Mouse (Mus musculus) intestine, embryonic 16.5 days (tissue): Measurements from ENCODE around the gene Map3k20. TPM values are rescaled to one million over a fixed set of nuclear protein-coding genes. Genes with fewer than 3 reads are reported as not detected.

Source experiments
- ATAC-seq: fragments of 200-750 bp; cut with Nextera tagmentation; 2 replicates; pipeline ENCODE4 v1.8.0; 2017; ENCODE audit warnings: moderate TSS enrichment, moderate library complexity
- H3K27ac ChIP-seq: fragments of 300-500 bp; sonication (generic); 2 replicates; pipeline ENCODE4 v1.5.1; 2014; ENCODE audit warnings: mild to moderate bottlenecking, low read length
- H3K27me3 ChIP-seq: fragments of 300-500 bp; sonication (generic); replicated peaks from 2 replicates; pipeline ENCODE4 v1.6.1; 2014; ENCODE audit warnings: low read length, control low read depth, mixed read lengths; ENCODE audit not compliant: control insufficient read depth, insufficient read depth
- H3K36me3 ChIP-seq: fragments of 300-500 bp; sonication (generic); 2 replicates; pipeline ENCODE4 v1.6.1; 2014; ENCODE audit warnings: low read length, control low read depth; ENCODE audit not compliant: control insufficient read depth, insufficient read depth
- H3K4me1 ChIP-seq: fragments of 300-500 bp; sonication (generic); 2 replicates; pipeline ENCODE4 v1.6.1; 2014; ENCODE audit warnings: low read length, control low read depth, mixed read lengths; ENCODE audit not compliant: control insufficient read depth, insufficient read depth
- H3K4me2 ChIP-seq: fragments of 300-500 bp; sonication (generic); 2 replicates; pipeline ENCODE4 v1.6.1; 2014; ENCODE audit warnings: low read depth, low read length, control low read depth
- H3K4me3 ChIP-seq: fragments of 300-500 bp; sonication (generic); 2 replicates; pipeline ENCODE4 v1.5.1; 2014; ENCODE audit warnings: mild to moderate bottlenecking, low read length
- H3K9ac ChIP-seq: fragments of 300-500 bp; sonication (generic); 2 replicates; pipeline ENCODE4 v1.6.1; 2014; ENCODE audit warnings: low read depth, low read length
- H3K9me3 ChIP-seq: fragments of 300-500 bp; sonication (generic); 2 replicates; pipeline ENCODE4 v1.6.1; 2016; ENCODE audit warnings: low read length, control low read depth; ENCODE audit not compliant: control insufficient read depth
- WGBS: fragments of 180-500 bp; shearing (Covaris S2); extraction: QIAGEN DNeasy Blood & Tissue Kit; methylation state at CpG from one replicate; pipeline ENCODE4 v1.1.7; 2014; 5-methylcytosine and 5-hydroxymethylcytosine counted together
- polyA plus RNA-seq: library from polyadenylated mRNA; unstranded; fragments of >200 nt; fragmentation: Nextera tagmentation; extraction: Ambion mirVana; gene quantifications from 2 replicates; pipeline ENCODE4 v1.2.1, GENCODE M21; 2015

Map3k20 gene
- polyA plus RNA-seq, 1 experiment from 2014 or later: 13.8 TPM

DNA sequence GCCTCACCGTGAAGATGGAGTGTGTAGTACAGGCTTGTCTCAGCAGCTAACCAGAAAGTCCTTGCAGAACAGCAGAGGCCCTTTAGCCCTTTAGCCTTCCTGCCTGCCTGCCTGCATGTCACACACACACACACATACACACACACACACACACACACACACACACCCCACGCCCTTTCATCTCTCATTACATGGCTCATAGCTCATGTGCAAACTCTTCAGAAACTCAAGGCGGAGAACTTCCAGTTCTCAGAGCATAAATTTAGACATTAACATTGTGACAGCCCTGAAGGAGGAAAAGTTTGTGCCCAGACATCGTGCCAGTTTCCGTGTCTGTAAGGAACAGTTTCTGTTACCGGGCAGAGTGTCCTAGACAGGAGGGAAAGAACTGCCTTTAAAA is 111.5 kb downstream of the Map3k20 start:
- 89% methylated on average over 6 of the region's 6 CpGs for WGBS
- no peak for ATAC-seq

DNA sequence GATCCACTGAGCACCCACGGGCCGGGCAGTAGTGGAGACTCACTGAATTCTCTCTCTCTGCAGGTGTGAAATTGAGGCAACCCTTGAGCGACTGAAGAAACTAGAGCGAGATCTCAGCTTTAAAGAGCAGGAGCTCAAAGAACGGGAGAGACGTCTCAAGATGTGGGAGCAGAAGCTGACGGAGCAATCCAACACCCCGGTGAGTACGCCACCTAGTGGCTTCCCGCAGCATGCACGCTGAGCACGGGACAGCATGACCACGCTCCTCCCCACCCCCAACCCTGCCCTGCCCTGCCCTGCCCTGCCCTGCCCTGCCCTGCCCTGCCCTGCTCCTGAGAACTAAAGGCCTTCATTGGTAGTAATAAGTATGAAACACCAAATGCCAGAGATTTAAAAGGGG is 112.8 kb downstream of the Map3k20 start:
- no peak overlapping the region for H3K4me2 ChIP-seq
- H3K9ac ChIP-seq: no peak overlapping the region
- peak; percentile 93 for ATAC-seq

More for the DNA sequence above, 111.5 kb downstream of the Map3k20 start:
- H3K9ac ChIP-seq: no peak overlapping the region
- H3K4me3 ChIP-seq: no peak overlapping the region
- no peaks in the 10 kb centered on the region for H3K4me1 ChIP-seq
- H3K27ac ChIP-seq: no peak overlapping the region
- H3K4me2 ChIP-seq: no peak overlapping the region
- no peaks in the 10 kb centered on the region for H3K9me3 ChIP-seq
- H3K36me3 ChIP-seq: peaks cover 6% of the 10 kb centered on the region; the same call in 1 of the 2 replicates
- H3K27me3 ChIP-seq: no peaks in the 10 kb centered on the region

DNA sequence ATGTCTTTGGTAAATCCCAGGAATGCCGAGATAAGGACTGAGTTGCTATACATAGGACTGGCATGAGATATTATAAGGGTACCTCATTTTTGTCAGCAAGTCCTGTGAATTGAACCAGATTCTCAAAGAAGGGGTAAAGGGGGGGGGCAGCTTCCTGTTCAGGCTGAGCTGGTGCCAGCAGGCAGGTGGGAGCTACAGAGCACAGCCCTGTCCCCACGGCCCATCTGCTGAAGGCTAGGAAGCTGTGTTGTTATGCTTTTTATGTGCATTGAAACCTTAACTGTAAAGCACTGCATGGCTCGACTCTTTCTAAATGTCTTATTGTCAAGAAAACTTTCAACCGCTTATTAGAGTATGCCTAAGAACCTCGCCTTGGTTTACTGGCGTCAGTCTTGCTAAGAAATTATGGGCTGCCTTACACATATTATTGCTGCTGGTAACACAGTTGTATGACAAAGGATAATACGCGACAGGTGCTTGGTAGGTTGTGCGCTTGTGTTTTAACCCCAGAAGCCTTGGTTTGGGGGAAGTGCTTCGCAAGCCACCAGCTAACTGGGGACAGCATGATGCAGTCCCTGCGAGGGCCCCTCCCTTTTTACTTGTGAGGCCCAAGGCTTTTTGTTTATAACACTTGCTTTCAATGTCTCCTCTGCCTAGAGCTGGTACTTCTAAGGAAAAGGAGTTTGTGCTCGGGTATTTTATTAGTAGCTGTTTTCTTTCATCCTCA is 114.2 kb downstream of the Map3k20 start:
- Histone ChIP-seq H3K9me3 (no peaks in the 10 kb centered on the region), H3K9ac (no peak overlapping the region), H3K4me1 (no peaks in the 10 kb centered on the region), H3K4me2 (no peak overlapping the region), H3K27ac (no peak overlapping the region), H3K27me3 (no peaks in the 10 kb centered on the region), H3K36me3 (peaks cover 5% of the 10 kb centered on the region; the same call in 1 of the 2 replicates), H3K4me3 (no peak overlapping the region)
- ATAC-seq: no peak
- 74% methylated on average over 12 of the region's 12 CpGs for WGBS

More for the DNA sequence above, 112.8 kb downstream of the Map3k20 start:
- Histone ChIP-seq H3K4me1 (no peaks in the 10 kb centered on the region), H3K27me3 (no peaks in the 10 kb centered on the region), H3K9me3 (no peaks in the 10 kb centered on the region), H3K27ac (no peak overlapping the region), H3K36me3 (peaks cover 6% of the 10 kb centered on the region; the same call in 1 of the 2 replicates), H3K4me3 (no peak overlapping the region)
- WGBS: 36% methylated on average over 13 of the region's 13 CpGs

DNA sequence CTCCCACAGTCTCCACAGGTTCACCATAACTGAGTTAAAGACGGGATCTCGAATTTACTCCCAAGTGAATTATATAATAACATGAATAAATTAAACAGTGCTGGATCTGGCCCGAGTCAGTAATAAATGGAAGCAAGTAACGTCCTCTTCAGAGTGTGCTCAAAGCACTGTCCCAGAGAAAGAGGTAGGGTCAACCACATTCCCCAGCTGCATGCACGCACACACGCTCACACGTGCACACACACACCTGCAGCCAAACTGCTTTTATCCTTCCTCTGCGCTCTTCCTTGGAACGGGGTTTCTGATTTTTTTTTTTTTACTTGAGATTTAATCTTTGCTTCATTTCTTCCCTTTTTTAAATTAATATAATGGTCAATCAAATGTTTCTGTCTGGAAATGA is 115.9 kb downstream of the Map3k20 start:
- H3K36me3 ChIP-seq: no peaks in the 10 kb centered on the region
- no peak overlapping the region for H3K9ac ChIP-seq
- H3K4me2 ChIP-seq: no peak overlapping the region
- H3K4me1 ChIP-seq: no peaks in the 10 kb centered on the region
- no peaks in the 10 kb centered on the region for H3K27me3 ChIP-seq
- H3K27ac ChIP-seq: no peak overlapping the region
- 81% methylated on average over 9 of the region's 9 CpGs for WGBS
- ATAC-seq: no peak
- no peaks in the 10 kb centered on the region for H3K9me3 ChIP-seq
- H3K4me3 ChIP-seq: no peak overlapping the region

DNA sequence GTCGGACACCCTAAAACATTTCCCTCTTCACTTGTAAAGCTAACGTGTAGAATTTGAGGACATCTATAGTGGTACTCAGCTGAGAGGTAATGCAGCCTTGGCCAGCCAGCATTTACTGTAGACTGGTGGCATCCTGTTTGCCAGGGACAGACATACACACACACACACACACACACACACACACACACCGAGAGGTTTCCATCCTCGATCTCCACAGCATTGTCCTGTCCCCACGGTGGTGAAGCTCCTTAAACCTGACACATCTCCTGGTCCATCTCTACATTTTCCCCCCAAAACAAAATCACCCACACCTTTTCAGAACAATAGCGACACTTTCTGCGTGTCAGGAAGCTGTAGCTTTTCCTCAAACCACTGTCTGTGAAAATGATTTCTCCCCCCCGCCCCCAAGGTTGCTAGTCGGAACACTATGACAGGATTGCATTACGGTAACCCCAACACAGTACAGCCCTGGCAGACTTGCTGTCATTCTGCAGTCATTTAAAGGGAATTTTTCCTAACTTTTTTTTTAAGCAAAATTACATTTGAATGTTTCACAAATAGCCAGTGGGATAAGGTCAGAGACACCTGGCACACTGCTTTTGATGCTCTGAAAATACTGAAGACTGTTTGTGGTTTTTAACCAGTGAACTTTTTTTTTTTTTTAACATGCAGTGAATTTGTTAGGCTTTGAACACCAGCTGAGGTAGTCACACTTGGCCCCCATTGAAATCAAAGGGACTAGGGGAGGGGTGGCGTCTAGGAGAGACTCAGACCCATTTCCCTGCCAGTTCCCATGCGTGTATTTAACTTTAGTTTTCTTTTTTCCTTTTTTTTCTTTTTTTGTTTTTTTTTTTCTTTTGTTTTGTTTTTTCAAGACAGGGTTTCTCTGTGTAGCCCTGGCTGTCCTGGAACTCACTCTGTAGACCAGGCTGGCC is 120.5 kb downstream of the Map3k20 start:
- ATAC-seq: no peak
- H3K4me3 ChIP-seq: no peak overlapping the region
- no peak overlapping the region for H3K9ac ChIP-seq
- H3K9me3 ChIP-seq: no peaks in the 10 kb centered on the region
- 89% methylated on average over 12 of the region's 12 CpGs for WGBS
- H3K27me3 ChIP-seq: no peaks in the 10 kb centered on the region
- no peak overlapping the region for H3K4me2 ChIP-seq
- H3K36me3 ChIP-seq: no peaks in the 10 kb centered on the region
- no peak overlapping the region for H3K27ac ChIP-seq
- no peaks in the 10 kb centered on the region for H3K4me1 ChIP-seq

DNA sequence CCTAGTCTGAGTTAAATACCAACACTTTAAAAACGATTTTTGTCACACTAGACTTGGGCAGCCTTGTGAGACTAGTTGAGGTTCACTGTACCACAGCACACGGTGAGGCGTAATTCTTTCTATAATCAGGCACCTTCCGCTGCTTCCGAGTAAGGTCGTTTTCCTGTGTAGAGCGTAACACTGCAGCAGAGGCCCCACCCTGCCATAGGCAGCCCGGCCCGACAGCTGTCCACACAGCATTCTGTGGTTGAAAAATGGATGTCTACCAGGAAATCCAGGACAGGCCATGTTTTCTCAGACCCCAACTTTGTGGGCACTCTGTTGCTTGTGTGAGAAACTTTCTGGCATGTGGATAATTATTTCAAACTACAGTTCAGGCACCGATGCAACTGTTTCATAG is 121.3 kb downstream of the Map3k20 start:
- no peak overlapping the region for H3K4me3 ChIP-seq
- no peak overlapping the region for H3K27ac ChIP-seq
- no peaks in the 10 kb centered on the region for H3K4me1 ChIP-seq
- ATAC-seq: peak; percentile 55; the same call in 1 of the 2 replicates
- H3K9ac ChIP-seq: no peak overlapping the region; the same call in 1 of the 2 replicates
- WGBS: 44% methylated on average over 10 of the region's 10 CpGs
- H3K36me3 ChIP-seq: no peaks in the 10 kb centered on the region
- no peaks in the 10 kb centered on the region for H3K27me3 ChIP-seq
- no peak overlapping the region for H3K4me2 ChIP-seq
- no peaks in the 10 kb centered on the region for H3K9me3 ChIP-seq

DNA sequence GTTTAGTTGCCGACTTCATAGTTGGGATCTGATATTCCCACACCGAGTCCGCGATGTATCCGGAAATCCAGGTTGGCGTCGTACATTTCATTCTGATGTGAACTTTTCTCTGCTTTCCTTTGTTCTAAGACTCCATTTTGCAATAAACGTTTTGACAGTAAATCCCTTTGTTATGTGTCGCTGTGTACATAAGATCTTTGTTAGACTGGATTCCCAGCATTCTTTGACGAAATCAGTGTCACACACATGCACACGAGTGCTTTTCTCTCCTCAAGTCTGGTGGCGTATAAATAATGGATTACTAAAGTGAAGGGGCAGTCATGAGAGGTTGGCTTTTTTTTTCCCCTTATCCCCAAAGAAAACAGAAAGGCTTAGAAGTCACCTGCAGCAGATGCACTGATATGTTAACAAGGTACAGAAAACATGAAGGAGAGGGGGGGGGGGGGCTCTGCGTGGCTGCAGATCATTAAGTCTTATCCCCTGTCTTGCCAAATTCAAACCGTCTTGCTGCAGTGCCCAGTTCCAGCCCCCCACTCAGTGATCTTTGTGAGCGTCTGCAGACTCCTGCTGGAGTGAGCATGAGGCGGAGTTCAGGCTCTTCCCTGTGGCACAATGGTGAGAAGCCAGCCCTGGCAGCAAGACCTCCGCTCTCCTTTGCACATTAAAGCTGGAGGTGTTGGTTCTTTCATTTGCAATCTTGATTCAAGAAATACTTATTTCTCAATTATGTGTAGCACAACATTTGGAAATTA is 122.1 kb downstream of the Map3k20 start:
- no peak overlapping the region for H3K27ac ChIP-seq
- 71% methylated on average over 17 of the region's 17 CpGs for WGBS
- no peaks in the 10 kb centered on the region for H3K36me3 ChIP-seq
- no peaks in the 10 kb centered on the region for H3K27me3 ChIP-seq
- H3K4me2 ChIP-seq: no peak overlapping the region
- H3K9me3 ChIP-seq: no peaks in the 10 kb centered on the region
- no peak overlapping the region for H3K4me3 ChIP-seq
- ATAC-seq: no peak
- H3K9ac ChIP-seq: no peak overlapping the region
- H3K4me1 ChIP-seq: no peaks in the 10 kb centered on the region

DNA sequence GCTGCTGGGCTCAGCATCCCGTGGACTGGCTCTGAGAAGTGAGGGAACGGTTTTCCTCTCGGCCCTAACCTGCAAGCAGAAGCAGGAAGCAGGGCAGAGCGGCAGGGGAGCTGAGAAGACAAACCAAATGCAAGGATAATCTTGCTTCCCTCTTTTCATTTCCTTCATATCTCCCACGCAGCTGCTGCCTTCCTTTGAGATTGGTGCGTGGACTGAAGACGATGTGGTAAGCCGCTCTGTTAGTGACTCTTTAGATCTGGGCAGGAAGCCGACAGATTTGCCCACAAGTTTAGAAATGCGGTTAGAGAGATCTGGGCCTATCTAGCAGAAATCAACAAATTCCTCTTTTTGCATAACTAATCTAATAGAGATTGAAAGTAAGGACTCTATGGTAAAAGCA is 124.5 kb downstream of the Map3k20 start:
- Histone ChIP-seq H3K4me3 (no peak overlapping the region), H3K27ac (no peak overlapping the region), H3K4me2 (no peak overlapping the region), H3K27me3 (no peaks in the 10 kb centered on the region), H3K9ac (no peak overlapping the region), H3K4me1 (no peaks in the 10 kb centered on the region), H3K36me3 (no peaks in the 10 kb centered on the region), H3K9me3 (no peaks in the 10 kb centered on the region)
- no peak for ATAC-seq
- 81% methylated on average over 10 of the region's 10 CpGs for WGBS

DNA sequence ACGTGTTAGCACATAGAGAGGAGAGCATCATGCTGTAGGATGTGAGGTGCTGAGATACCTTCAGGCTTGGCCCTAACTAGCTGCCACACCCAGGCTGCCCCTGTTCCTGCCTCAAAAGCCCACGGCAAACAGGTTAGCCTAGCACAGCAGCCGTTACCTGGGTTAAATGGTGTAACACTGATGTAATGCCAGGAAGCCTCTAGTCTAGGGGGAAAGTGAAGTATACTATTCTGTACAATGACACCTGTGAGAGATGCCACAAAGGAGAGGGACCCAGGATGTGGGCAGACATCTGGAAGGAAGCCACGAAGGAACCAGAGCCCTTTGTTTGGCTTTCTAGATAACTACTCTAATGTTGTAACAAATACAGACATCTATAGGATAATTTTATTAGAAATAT is 126.8 kb downstream of the Map3k20 start:
- Histone ChIP-seq H3K27me3 (no peaks in the 10 kb centered on the region), H3K27ac (no peak overlapping the region)
- ATAC-seq: no peak

More for the DNA sequence above, 126.8 kb downstream of the Map3k20 start:
- Histone ChIP-seq H3K36me3 (no peaks in the 10 kb centered on the region), H3K9ac (no peak overlapping the region), H3K4me2 (no peak overlapping the region), H3K9me3 (no peaks in the 10 kb centered on the region), H3K4me1 (peaks cover 7% of the 10 kb centered on the region; the same call in 1 of the 2 replicates), H3K4me3 (no peak overlapping the region)
- 90% methylated on average over 4 of the region's 4 CpGs for WGBS
